ENCODE assay signal across 16 mouse cellular contexts in the genomic region with DNA sequence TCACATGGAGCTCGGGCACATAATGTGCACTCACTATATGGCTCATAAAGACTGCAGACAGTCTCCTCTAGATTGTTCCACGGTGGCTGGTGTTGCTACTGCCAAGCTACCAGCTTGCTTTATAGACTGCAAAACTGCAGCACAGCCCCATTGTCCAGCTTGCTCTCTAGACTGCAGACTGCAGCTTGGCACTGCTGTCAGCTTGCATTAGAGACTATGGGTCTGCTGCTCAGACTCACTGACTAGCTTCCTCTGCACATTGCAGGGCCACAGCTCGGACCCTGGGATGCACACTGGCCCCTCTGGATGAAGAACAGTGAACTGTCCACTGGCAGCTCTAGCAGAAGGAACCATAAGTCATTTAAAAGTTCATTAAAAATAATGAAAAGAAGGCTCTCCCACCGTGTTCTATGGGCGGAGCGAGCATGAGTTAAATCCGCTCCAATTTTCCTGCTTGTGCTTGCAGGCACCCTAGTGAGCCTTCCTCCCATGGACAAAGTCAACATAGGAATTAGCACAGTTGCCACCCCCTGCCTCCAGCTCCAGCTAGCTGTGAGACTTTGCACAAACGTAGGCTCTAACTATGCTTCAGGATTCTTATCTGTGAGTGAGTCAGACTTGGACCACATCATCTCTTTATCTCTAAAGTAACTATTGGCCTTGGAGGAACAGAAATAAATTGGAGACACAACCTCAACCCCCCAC.
DNase-seq lines count a peak whose midpoint lies in the region; ATAC-seq lines count a peak whose summit lies in the region.
"Had no signal": no experiment of that assay in that cellular context is flagged by ENCODE, and none has a peak within 500 bp of the region (broad histone marks: within the 10 kb centered on the region; RNA-seq: fewer than 3 reads in every experiment).

No protein-coding gene starts in this region.

- DNase-seq in cerebellum, postnatal 10 days: peak; percentile 40 to 48
- no peak for DNase-seq in cerebellum, postnatal 14 days
- no peak for DNase-seq in hindbrain, embryonic 10.5 days (ENCODE audit: low spot score)
- DNase-seq in hindbrain, embryonic 14.5 days (ENCODE audit: low spot score): no peak
- DNase-seq in 416B (ENCODE audit: low read depth): peak; percentile 70
- DNase-seq: adrenal gland, adult 2 months; cerebellum, postnatal 25 days; gastrocnemius, postnatal 36 days; kidney, postnatal 14 days had no signal

- H3K4me3 ChIP-seq in hindbrain, embryonic 10.5 days: no peak overlapping the region
- H3K4me3 ChIP-seq in hindbrain, embryonic 14.5 days (replicated peaks; ENCODE audit: low read length): no peak overlapping the region
- no peak overlapping the region for H3K4me3 ChIP-seq in neural tube, embryonic 13.5 days
- H3K4me3 ChIP-seq: limb, embryonic 12.5 days; liver, embryonic 15.5 days had no signal

- H3K36me3 ChIP-seq in hindbrain, embryonic 10.5 days: no peaks in the 10 kb centered on the region
- no peaks in the 10 kb centered on the region for H3K36me3 ChIP-seq in hindbrain, embryonic 14.5 days (replicated peaks; ENCODE audit: control insufficient read depth, insufficient read depth)
- no peaks in the 10 kb centered on the region for H3K36me3 ChIP-seq in neural tube, embryonic 13.5 days
- H3K36me3 ChIP-seq: limb, embryonic 12.5 days; liver, embryonic 15.5 days had no signal

- WGBS in hindbrain, embryonic 10.5 days: 70% methylated on average over 8 of the region's 8 CpGs
- 64% methylated on average over 8 of the region's 8 CpGs for whole genome bisulfite sequencing in hindbrain, embryonic 14.5 days
- WGBS in neural tube, embryonic 13.5 days: 50% methylated on average over 8 of the region's 8 CpGs

- H3K4me1 ChIP-seq in hindbrain, embryonic 10.5 days (replicated peaks): peaks cover 22% of the 10 kb centered on the region
- 0 out of 2 replicates have a peak, but pooled peaks cover 13% of the 10 kb centered on the region for H3K4me1 ChIP-seq in hindbrain, embryonic 14.5 days (replicated peaks; ENCODE audit: control insufficient read depth, insufficient read depth, low read length)
- peaks cover 20% of the 10 kb centered on the region for H3K4me1 ChIP-seq in neural tube, embryonic 13.5 days (replicated peaks)
- H3K4me1 ChIP-seq: liver, embryonic 15.5 days had no signal

- no peaks in the 10 kb centered on the region for H3K27me3 ChIP-seq in hindbrain, embryonic 10.5 days (ENCODE audit: insufficient read depth, poor library complexity, severe bottlenecking)
- H3K27me3 ChIP-seq in hindbrain, embryonic 14.5 days (ENCODE audit: control insufficient read depth, insufficient read depth, low read length): no peaks in the 10 kb centered on the region
- H3K27me3 ChIP-seq in neural tube, embryonic 13.5 days: no peaks in the 10 kb centered on the region; the same call in 1 of the 2 replicates
- H3K27me3 ChIP-seq: limb, embryonic 12.5 days; liver, embryonic 15.5 days; Patski had no signal

- no peak for ATAC-seq in hindbrain, embryonic 14.5 days (ENCODE audit: low FRiP score)
- ATAC-seq in neural tube, embryonic 13.5 days (ENCODE audit: low read depth): no peak
- ATAC-seq in megakaryocyte-erythroid progenitor cell, adult 5-6 weeks (replicated peaks; ENCODE audit: low FRiP score, low TSS enrichment, poor library complexity, severe bottlenecking): no peak
- no peak for ATAC-seq in megakaryocyte, adult 5-6 weeks (ENCODE audit: poor library complexity, severe bottlenecking)
- ATAC-seq: inflammation-experienced regulatory T-cells, adult 6 months; Patski had no signal

- H3K9me3 ChIP-seq in hindbrain, embryonic 10.5 days: peaks cover 6% of the 10 kb centered on the region; the same call in 1 of the 2 replicates
- H3K9me3 ChIP-seq in hindbrain, embryonic 14.5 days (ENCODE audit: control insufficient read depth, low read length): 0 out of 2 replicates have a peak, but pooled peaks cover 10% of the 10 kb centered on the region
- no peaks in the 10 kb centered on the region for H3K9me3 ChIP-seq in neural tube, embryonic 13.5 days
- H3K9me3 ChIP-seq: liver, embryonic 15.5 days had no signal

- no peak overlapping the region for H3K9ac ChIP-seq in hindbrain, embryonic 14.5 days
- no peak overlapping the region for H3K9ac ChIP-seq in neural tube, embryonic 13.5 days
- H3K9ac ChIP-seq: limb, embryonic 12.5 days; liver, embryonic 15.5 days had no signal

- peak overlapping the region; percentile 63 for H3K27ac ChIP-seq in hindbrain, embryonic 10.5 days
- H3K27ac ChIP-seq in hindbrain, embryonic 14.5 days: no peak overlapping the region
- 0 out of 2 replicates have a peak overlapping the region, but pooled peaks have one; percentile 23 for H3K27ac ChIP-seq in neural tube, embryonic 13.5 days (replicated peaks)
- H3K27ac ChIP-seq: limb, embryonic 12.5 days; liver, embryonic 15.5 days had no signal

- no peak overlapping the region for H3K4me2 ChIP-seq in hindbrain, embryonic 14.5 days (replicated peaks)
- H3K4me2 ChIP-seq in neural tube, embryonic 13.5 days: no peak overlapping the region
- H3K4me2 ChIP-seq: limb, embryonic 12.5 days; liver, embryonic 15.5 days had no signal

Comparison
In these comparisons a context has a peak if more than half of its experiments do, and no peak if none do; other contexts are left out.
1. DNase-seq: peak in cerebellum, postnatal 10 days (2 of 2) and 416B (single experiment); none in cerebellum, postnatal 14 days (0 of 2), hindbrain, embryonic 10.5 days (single experiment) and hindbrain, embryonic 14.5 days (single experiment).